Mouse (Mus musculus): ENCODE measurements around the gene Mipol1.

GRCm38 (mm10) chr12:57229703-57230102 lies 524 bp upstream of the Mipol1 start:
- TF ChIP-seq POLR2A (IDR thresholded peaks at IDR 0.05; ENCODE audit: low read depth, low read length): no peak
- TF ChIP-seq CTCF (conservative IDR thresholded peaks at IDR 0.05; ENCODE audit: insufficient read depth, insufficient read length, low read depth, low read length): no peak

Measured in kidney, adult 2 months (tissue).